Mouse (Mus musculus): ENCODE data around the gene Scfd1.

Scfd1 gene

DNA sequence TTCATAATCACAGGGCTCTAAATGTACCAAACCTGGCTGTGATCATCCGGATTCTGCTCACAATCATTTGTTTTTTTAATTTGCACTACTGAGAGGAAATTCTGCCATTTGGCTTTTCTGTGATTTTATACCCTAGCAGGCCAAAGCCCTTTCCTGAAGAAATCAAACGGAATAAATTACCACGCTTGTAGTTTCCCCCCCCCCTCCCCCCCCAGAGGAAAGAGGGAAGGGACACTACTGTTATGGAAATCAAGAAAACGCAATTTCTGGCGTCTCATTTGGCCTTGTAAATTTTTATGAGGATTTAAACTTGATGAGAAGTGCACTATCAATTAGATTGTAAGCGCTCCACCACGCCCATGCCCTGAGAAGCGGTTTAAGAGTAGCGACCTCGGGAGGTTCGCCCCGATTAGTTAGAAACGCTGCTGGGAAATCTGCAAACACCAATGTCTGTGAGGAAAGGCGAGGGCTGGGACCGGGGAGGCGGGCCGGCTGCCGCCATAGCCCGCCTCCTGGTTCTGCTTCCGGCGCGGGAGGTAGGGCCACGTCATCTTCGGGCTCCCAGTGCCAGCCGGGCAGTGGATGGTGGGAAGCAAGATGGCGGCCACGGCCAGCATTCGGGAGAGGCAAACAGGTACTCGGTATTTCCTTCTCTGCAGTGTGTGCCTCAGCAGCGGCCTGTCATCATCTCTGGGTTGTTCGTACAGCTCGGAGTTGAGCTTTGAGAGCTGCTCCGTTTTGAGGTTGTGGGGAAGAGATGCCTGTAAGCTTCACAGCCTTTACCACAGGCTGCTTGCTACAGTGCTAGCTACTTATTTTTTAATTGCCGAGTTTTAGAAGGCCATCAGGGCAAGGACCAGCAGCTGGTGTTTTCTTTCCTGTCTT lies at the start of gene Scfd1:
Gene Scfd1, plus strand, starts transcription at position 508 of the 885 bp plus-strand sequence.
- DNase-seq: peak; percentile 95

DNA sequence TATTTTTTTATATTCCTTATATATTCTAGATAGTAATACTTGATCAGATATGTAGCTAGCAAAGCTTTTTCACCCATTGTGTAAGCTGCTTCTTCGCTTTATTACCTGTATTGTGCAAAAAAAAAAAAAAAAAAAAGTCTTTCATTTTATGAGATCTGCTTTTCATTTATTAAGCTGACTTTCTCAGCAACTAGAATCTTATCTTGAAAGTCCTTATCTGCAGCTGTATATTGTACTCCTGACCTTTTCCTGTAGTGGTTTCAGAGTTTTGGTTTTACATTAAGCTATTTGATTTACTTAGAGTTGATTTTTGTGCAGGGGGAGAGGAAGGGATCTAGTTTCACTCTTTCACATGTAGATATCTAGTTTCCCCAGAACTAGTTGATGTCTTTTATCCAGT lies 40.3 kb upstream of the Scfd1 start:
- no peak for DNase-seq

DNA sequence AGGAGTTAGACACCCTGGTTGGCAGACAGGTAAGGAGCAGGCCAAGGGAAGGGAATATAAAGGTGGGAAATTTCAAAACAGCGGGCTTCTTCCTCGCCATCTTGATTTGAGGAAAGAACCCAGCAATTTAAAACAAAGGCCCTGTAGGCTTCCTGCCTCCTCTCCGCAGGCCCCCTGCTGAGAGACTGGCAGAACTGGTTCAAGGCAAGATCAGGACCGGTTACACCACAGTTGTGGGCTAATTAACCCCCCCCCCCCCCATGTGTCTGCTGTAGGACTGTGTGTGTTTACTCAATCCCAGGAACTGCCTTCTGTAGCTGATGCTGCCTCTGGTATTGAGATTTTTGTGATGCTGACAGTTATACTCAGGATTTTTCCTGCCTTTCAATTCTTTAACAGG lies 31.2 kb upstream of the Scfd1 start:
- DNase-seq: peak; percentile 9

DNA sequence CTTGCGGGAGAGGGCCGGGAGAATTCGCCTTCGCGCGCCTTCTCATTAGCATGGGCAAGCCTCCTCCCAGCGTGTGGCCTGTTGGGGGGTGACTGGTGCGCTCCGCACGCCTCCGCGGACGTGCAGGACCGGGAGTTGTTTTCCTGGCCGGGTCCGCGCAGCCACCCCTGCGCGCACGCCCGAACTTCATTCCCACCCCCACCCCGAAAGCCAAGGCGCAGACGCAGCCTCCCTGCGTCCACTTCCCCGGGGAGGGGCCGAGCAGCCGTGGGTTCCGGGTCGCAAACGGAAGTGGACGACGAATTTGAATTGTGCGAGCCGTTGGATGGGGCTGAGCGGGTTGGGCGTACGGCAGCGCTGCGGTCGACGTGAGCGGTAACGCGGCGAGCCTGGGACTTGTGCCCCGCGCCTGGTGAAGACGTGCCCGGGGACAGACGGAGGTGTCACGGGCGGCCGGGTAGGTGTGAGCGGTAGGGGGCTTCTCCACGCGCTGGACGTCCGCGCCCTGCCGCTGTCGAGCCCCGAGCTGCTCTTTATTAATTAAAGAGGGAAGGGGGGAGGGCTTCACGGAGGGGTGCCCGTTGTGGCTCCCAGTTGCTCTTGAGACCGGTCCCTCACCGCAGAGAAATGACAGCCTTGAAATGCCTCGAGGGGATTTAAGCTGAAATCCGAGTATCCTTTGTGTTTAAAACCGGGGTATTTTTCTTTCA lies 29.2 kb upstream of the Scfd1 start, which contains the start of gene G2e3:
Gene G2e3, plus strand, starts transcription at position 74 of the 710 bp plus-strand sequence.
- peak; percentile 93 for DNase-seq

GRCm38 (mm10) chr12:51348698-51348998 lies 28.7 kb upstream of the Scfd1 start:
- DNase-seq: peak; percentile 4

GRCm38 (mm10) chr12:51355296-51355695 lies 22.0 kb upstream of the Scfd1 start:
- DNase-seq: no peak

- DNase-seq: no peak
Measured at GRCm38 (mm10) chr12:51361294-51361693, 16.0 kb upstream of the Scfd1 start.

DNA sequence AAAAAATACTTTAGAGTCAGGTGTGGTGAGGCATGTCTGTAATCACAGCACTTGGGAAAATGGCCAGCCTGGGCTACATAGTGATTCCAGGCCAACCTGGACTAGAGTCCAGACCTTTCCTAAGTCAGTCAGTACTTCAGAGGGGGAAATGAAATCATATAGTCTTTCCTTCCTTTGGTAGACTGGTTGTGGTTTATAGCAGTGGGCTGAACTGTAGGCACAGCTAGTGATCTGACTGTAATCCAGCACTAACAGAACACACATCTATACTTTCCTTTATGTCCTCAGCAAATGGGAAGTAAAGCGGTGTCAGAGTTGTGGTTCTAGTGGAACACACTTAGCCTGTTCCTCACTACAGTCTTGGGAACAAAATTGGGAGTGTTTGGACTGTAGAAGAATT lies 14.4 kb upstream of the Scfd1 start:
- no peak for DNase-seq

DNA sequence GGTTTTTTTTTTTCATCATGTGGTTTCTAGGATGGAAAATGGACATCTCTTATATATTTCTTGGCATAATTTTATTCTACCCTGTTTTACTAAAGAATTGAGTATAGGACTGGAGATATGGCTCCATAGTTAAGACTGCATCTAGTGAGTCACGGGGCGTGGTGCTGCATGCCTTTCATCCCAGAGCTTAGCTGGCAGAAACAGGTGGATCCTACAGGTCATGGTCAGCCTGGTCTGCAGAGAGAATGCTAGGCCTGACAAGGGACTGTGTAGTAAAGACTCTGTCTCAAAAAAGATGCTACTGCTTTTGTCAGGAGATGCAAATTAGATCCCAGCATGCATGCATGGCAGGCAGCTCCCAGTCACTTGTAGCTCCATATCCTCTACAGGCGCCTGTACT lies 8.8 kb upstream of the Scfd1 start:
- DNase-seq: no peak

DNA sequence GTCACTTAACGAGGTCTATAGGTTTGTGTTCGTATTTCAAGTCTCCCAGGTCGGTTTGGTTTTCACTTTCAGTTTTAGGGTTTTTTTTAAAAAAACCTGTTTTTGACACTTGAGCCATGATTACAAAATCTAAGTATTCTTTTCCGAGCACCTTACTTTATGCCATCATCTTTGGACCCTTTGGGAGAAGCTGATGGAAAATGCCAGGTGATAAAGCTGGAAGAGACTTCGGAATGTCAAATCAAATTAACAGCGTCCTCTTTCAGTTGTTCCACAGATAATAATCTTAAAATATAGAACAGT lies 529 bp downstream of the Scfd1 start:
- no peak for DNase-seq

DNA sequence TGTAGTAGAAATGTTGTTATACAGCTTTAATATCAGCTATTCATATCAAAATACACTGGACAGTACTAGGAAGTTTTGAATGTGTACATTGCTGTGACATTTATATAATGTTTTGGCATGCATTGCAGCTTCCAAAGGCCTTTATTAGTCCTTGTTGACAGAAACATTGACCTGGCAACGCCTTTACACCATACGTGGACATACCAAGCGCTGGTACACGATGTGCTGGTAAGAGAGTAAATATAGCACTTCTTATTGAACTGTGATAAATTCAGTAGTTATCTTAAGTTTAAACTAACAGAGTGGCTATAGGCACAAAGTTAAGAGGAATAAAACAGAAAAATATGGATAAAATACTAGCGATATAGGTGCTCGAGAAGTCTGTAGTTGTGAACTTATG lies 22.6 kb downstream of the Scfd1 start:
- DNase-seq: no peak

DNA sequence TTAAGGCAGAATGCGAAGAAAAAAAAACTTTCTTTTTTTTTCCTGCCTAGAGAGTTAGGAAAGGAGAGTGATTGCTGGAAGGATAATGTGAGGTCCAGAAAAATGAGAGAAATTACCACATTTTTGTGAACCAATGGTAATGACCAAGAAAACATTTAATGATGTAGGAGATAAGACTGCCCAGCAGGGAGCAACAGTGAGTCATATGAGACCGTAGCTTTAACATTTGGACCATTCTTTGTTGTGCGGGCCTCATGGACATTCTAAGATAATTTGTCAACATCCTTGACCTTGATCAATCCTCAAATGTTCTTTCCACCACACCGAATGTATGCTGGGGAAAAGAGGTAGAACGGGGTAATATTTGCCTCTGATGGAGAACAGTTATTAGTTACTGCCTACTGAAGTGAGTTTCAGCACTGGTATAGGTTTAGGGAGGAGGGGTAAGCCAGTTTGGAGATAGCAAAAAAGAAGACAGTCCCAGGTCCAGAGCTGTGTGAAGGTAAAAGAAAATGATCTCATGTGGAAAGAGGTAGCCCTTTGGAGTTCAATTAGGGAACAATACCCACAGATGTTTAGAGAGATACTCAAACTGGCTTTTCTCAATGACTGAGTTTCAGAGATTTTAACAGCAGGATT lies 24.9 kb downstream of the Scfd1 start:
- peak; percentile 35 for DNase-seq

GRCm38 (mm10) chr12:51403987-51404586 lies 26.8 kb downstream of the Scfd1 start:
- DNase-seq: no peak

DNA sequence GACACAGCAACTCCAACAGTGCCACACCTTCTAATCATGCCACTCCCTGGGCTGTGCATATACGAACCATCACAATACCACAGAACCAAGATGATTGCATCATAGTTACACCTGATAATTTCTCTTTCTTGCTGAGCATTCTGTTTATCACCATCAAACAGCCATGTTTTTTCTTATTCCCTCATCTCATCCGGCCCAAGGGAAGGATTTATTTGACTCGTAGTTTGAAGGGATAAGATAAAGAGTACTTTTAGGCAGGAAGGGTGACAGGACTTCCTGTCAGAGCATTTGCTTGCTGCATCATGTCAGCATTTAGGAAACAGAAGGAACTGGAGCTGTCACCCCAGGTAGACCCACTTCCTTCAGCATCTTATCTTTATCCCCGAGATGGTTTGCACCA lies 34.1 kb downstream of the Scfd1 start:
- no peak for DNase-seq

DNA sequence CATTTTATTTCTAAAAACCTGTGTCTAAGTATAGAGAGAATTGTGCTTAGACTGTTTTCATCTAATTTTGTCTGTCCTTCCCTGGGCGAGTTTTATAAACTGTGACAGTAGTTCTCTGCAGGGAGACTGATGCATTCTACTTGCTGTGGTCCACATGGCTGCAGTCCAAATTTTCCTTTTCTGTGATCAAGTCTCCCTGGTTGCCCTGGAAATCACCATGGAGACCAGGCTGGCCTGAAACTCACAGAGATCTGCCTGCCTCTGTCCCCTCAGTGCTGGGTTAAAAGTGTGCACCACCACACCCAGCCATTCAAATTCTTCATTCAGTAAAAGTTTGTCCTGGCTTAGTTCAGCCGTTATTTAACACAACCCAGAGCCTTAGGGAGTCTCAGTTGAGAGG lies 60.2 kb downstream of the Scfd1 start:
- DNase-seq: no peak

GRCm38 (mm10) chr12:51438311-51438710 lies 61.0 kb downstream of the Scfd1 start:
- no peak for DNase-seq

DNA sequence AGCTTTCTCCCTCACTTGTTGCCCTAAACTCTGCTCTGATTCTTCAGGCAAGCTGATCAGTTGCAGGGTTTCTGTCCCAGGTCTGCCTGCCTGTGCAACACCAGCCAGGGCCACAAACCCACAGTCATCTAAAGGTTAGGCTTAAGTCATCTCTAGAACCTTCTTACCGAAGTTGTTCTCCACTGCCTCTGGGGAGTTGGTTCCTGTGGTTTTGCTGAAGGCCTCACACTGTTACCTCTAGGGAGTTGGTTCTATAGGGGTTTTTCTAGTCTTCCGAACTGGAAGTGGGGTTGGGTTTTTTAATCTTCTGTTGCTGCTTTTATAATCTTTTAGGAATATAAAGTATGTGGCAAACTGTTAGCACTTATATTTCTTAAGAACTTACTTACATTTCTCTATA lies 72.0 kb downstream of the Scfd1 start:
- DNase-seq: no peak

DNA sequence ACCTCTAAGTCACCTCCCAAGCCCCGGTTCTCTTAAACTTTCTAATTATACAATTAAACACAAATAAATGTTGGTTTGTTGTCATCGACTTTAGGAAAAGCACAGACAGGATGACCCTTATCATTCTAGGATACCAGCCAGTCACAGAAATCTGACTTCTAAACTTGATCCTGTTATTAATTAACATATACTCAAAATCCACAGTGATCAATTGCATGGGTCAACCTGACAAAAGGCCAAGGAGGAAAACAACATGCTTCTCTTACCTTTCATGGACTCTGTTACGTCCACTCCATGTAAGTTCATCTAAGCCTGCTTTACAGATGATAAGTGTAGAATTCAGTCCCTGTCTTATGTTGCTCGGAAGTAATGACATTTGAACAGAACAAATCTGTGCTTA lies 93.6 kb downstream of the Scfd1 start:
- no peak for DNase-seq

DNA sequence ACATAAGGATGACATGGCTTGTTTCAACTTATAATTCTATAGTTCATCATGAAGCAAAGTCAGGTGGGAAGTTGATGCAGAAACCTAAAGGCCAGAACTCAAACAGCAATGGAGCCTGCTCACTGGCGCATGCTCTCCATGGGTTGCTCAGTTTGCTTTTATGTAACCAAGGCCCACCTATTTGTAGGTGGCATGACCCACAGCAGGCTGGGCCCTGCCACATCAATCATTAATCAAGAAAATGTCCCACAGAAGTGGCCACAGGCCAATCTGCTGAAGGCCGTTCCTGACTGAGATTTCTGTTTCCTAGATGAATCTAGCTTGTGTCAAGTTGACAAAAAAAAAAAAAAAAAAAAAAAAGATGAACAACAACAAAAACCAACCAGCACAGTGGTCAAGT lies 103.9 kb downstream of the Scfd1 start:
- DNase-seq: no peak

- DNase-seq: no peak
Measured at GRCm38 (mm10) chr12:51492040-51492439, 114.7 kb downstream of the Scfd1 start.

DNA sequence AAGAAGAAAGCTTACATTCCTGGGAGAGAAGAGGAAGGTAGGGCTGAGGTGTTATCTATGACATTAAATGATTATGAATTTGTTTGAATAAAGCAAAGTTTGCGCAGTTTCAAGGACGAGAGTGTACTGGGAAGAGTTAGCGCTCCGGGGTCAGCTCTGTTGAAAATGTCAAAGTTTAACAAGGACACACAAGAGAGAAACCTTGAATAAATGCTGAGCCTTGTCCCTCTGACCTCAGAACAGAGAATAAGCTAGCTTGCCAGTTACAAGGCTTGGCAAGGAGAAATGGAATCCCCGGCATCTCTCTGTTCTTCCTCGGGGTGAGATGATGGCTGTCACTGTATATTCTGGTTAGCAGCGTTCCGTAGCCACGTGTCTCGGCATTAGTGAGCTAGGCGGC lies 116.2 kb downstream of the Scfd1 start:
- no peak for DNase-seq

DNA sequence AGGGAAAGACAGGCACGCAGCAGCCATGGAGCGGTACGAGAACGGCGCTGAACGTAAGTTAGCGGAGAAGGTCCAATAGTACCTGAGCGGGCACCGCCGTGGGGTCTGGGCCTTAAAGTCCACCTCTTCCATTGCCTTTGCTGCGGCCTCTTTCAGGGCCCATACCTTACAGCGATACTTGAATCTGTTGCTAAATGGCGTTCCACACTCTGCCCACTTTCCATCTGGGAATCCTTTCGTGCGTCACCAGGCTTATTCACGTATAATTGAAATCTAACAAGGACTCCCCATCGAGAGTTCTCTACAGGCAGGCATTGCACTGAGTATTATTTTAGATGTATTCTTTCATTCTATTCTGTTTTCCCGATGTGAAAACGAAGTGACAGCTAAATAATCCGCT lies 117.3 kb downstream of the Scfd1 start:
- DNase-seq: no peak

Measured in lung, postnatal 10 days (tissue).